Mouse (Mus musculus): Measurements from ENCODE around the gene Kcnk3.

Kcnk3 gene

DNA sequence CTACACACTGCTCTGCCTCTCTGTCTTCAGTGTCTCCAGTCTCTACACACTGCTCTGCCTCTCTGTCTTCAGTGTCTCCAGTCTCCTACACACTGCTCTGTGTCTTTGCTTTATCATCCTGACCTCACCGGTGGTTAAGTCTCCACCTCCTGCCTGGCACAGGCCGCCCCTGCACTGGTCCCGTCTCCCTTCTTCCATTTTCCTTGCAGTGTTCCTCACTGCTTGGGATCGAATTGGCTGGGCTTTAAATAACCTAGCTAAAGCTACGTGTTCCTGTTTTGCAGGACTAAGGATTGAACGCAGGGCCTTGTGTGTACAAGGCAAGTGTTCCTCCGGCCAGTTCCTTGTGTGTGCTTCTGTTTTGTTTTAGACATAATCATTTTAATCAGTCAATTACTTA, 82.1 kb downstream of the Kcnk3 start:
- DNase-seq (ENCODE audit: low spot score in 2 of 2): no peak

DNA sequence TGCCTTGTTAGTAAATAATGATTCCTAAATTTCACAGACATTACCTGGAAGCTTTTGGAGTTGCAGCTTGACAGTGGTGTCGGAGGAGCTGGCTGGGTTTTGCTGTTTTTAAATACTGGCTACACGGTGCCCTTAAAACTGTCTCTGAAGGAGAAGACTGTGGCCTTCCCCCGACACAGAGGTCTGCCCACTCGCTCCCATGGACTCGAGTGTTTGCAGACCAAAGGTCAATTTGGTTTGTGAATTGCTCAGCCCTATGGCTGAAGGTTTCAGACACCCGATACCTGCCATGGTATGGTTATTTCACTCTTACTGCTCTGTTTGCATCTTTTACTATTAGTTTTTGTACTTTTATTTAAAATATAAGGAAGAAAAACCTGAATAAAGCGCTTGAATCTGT, 86.0 kb downstream of the Kcnk3 start:
- DNase-seq (ENCODE audit: low spot score in 2 of 2): no peak
